8 mouse cellular contexts compared by ENCODE assay signal in genomic region chr4:117829260-117830123, GRCm38 (mm10). TPM values are rescaled to one million over a fixed set of nuclear protein-coding genes. Genes with fewer than 3 reads are reported as not detected.
DNase-seq lines count a peak whose midpoint lies in the region; ATAC-seq lines count a peak whose summit lies in the region.

No protein-coding gene starts in this region.

- peaks cover 15% of the 10 kb centered on the region for H3K4me1 ChIP-seq in embryonic facial prominence, embryonic 10.5 days
- peaks cover 62% of the 10 kb centered on the region for H3K4me1 ChIP-seq in liver, embryonic 16.5 days (ENCODE audit: control insufficient read depth, low read depth, low read length)
- H3K4me1 ChIP-seq in neural tube, embryonic 13.5 days (replicated peaks) = peaks cover 17% of the 10 kb centered on the region

- peaks cover 40% of the 10 kb centered on the region for H3K27me3 ChIP-seq in embryonic facial prominence, embryonic 10.5 days (replicated peaks; ENCODE audit: low read depth, poor library complexity, severe bottlenecking)
- H3K27me3 ChIP-seq in liver, embryonic 16.5 days (ENCODE audit: control insufficient read depth, insufficient read depth, low read depth, low read length) = peaks cover 24% of the 10 kb centered on the region
- H3K27me3 ChIP-seq in neural tube, embryonic 13.5 days = peaks cover 23% of the 10 kb centered on the region

- H3K4me3 ChIP-seq in embryonic facial prominence, embryonic 10.5 days = peak overlapping the region; percentile 25
- H3K4me3 ChIP-seq in liver, embryonic 16.5 days (ENCODE audit: low read depth, low read length) = peak overlapping the region; percentile 57
- no peak overlapping the region for H3K4me3 ChIP-seq in neural tube, embryonic 13.5 days

- H3K9me3 ChIP-seq in embryonic facial prominence, embryonic 10.5 days = no peaks in the 10 kb centered on the region
- H3K9me3 ChIP-seq in liver, embryonic 16.5 days (replicated peaks; ENCODE audit: control insufficient read depth, low read length) = no peaks in the 10 kb centered on the region
- no peaks in the 10 kb centered on the region for H3K9me3 ChIP-seq in neural tube, embryonic 13.5 days

- peak; percentile 31 to 41 for DNase-seq in B cell, adult 2 months
- peak; percentile 84 for DNase-seq in adrenal gland, postnatal 10 days
- DNase-seq in embryonic facial prominence, embryonic 10.5 days (ENCODE audit: low spot score) = peak; percentile 75
- DNase-seq in heart, adult 9 months (ENCODE audit: low spot score in 2 of 2) = peak; percentile 55 to 70
- peak; percentile 64 to 84 for DNase-seq in kidney, adult 8-10 months
- peak; percentile 22 for DNase-seq in thymus, postnatal 14 days

- H3K27ac ChIP-seq in embryonic facial prominence, embryonic 10.5 days (replicated peaks) = peak overlapping the region; percentile 26; the same call in 1 of the 2 replicates
- H3K27ac ChIP-seq in liver, embryonic 16.5 days (ENCODE audit: low read length) = peak overlapping the region; percentile 100
- no peak overlapping the region for H3K27ac ChIP-seq in neural tube, embryonic 13.5 days (replicated peaks)

- H3K36me3 ChIP-seq in embryonic facial prominence, embryonic 10.5 days (replicated peaks) = no peaks in the 10 kb centered on the region
- no peaks in the 10 kb centered on the region for H3K36me3 ChIP-seq in liver, embryonic 16.5 days (ENCODE audit: control insufficient read depth, insufficient read depth)
- H3K36me3 ChIP-seq in neural tube, embryonic 13.5 days = no peaks in the 10 kb centered on the region

- H3K4me2 ChIP-seq in liver, embryonic 16.5 days (ENCODE audit: low read depth, low read length) = peak overlapping the region; percentile 96
- H3K4me2 ChIP-seq in neural tube, embryonic 13.5 days = peak overlapping the region; percentile 21

- 8% methylated on average over 12 of the region's 12 CpGs for WGBS in embryonic facial prominence, embryonic 10.5 days
- 6% methylated on average over 12 of the region's 12 CpGs for WGBS in liver, embryonic 16.5 days (ENCODE audit: insufficient replicate concordance)
- 9% methylated on average over 12 of the region's 12 CpGs for WGBS in neural tube, embryonic 13.5 days

- H3K9ac ChIP-seq in liver, embryonic 16.5 days (ENCODE audit: low read depth, low read length) = peak overlapping the region; percentile 82
- H3K9ac ChIP-seq in neural tube, embryonic 13.5 days = no peak overlapping the region

- ATAC-seq in liver, embryonic 16.5 days (ENCODE audit: low read depth) = peak; percentile 23
- ATAC-seq in neural tube, embryonic 13.5 days (ENCODE audit: low read depth) = peak; percentile 64; the same call in 1 of the 2 replicates

RNA-seq across cellular contexts. Expression of gene Slc6a9, which starts 4.8 kb away (rescaled TPM):
- 1 to 10 TPM; 8.6 to 9.2 TPM for total RNA-seq in adrenal gland, postnatal 10 days (2021)
- polyA plus RNA-seq in embryonic facial prominence, embryonic 10.5 days (2016; fragmentation: Nextera tagmentation; extraction: Ambion mirVana) = 8.2 and 10.2 TPM in 2 replicates
- 46.7 and 53.7 TPM in 2 replicates for polyA plus RNA-seq in liver, embryonic 16.5 days (2015; fragmentation: Nextera tagmentation; extraction: Ambion mirVana)
- 29.1 and 31.1 TPM in 2 replicates for polyA plus RNA-seq in neural tube, embryonic 13.5 days (2015; fragmentation: Nextera tagmentation; extraction: Ambion mirVana)

RNA-seq across cellular contexts. Expression of gene Ccdc24, which starts 42.9 kb away (rescaled TPM):
- under 1 TPM; 0.64 to 0.78 TPM for total RNA-seq in adrenal gland, postnatal 10 days (2021)
- polyA plus RNA-seq in embryonic facial prominence, embryonic 10.5 days (2016; fragmentation: Nextera tagmentation; extraction: Ambion mirVana) = 1.4 and 1.7 TPM in 2 replicates
- 0.88 and 1.1 TPM in 2 replicates for polyA plus RNA-seq in liver, embryonic 16.5 days (2015; fragmentation: Nextera tagmentation; extraction: Ambion mirVana)
- polyA plus RNA-seq in neural tube, embryonic 13.5 days (2015; fragmentation: Nextera tagmentation; extraction: Ambion mirVana) = 1.7 and 2.5 TPM in 2 replicates

RNA-seq across cellular contexts. Expression of gene B4galt2, which starts 53.8 kb away (rescaled TPM):
- total RNA-seq in adrenal gland, postnatal 10 days (2021) = 10 to 100 TPM; 14.2 to 17.7 TPM
- polyA plus RNA-seq in embryonic facial prominence, embryonic 10.5 days (2016; fragmentation: Nextera tagmentation; extraction: Ambion mirVana) = 24.7 and 27.2 TPM in 2 replicates
- polyA plus RNA-seq in liver, embryonic 16.5 days (2015; fragmentation: Nextera tagmentation; extraction: Ambion mirVana) = 0.76 and 1.3 TPM in 2 replicates
- polyA plus RNA-seq in neural tube, embryonic 13.5 days (2015; fragmentation: Nextera tagmentation; extraction: Ambion mirVana) = 43.7 and 45.5 TPM in 2 replicates

RNA-seq across cellular contexts. Expression of gene Atp6v0b, which starts 57.6 kb away (rescaled TPM):
- total RNA-seq in adrenal gland, postnatal 10 days (2021) = 100 to 1,000 TPM; 145 to 149 TPM
- polyA plus RNA-seq in embryonic facial prominence, embryonic 10.5 days (2016; fragmentation: Nextera tagmentation; extraction: Ambion mirVana) = 157 and 162 TPM in 2 replicates
- 160 and 165 TPM in 2 replicates for polyA plus RNA-seq in liver, embryonic 16.5 days (2015; fragmentation: Nextera tagmentation; extraction: Ambion mirVana)
- polyA plus RNA-seq in neural tube, embryonic 13.5 days (2015; fragmentation: Nextera tagmentation; extraction: Ambion mirVana) = 442 and 475 TPM in 2 replicates

Comparison
In these comparisons a context has a peak if more than half of its experiments do, and no peak if none do; other contexts are left out.
1. DNase-seq: peak in every context shown above with its lines; median percentile 84 in adrenal gland, postnatal 10 days; 75 in embryonic facial prominence, embryonic 10.5 days; 74 in kidney, adult 8-10 months; 62 in heart, adult 9 months; 36 in B cell, adult 2 months; 22 in thymus, postnatal 14 days.
2. RNA of gene B4galt2, which starts 53.8 kb away (polyA plus RNA-seq): 43.7 to 45.5 TPM in neural tube, embryonic 13.5 days and 24.7 to 27.2 TPM in embryonic facial prominence, embryonic 10.5 days; 0.76 to 1.3 TPM in liver, embryonic 16.5 days; every median in the first group is over 10 times any median in the second.